Mouse (Mus musculus) adrenal gland, postnatal 0 days (tissue): ENCODE measurements around the gene Ankrd61. TPM values are rescaled to one million over a fixed set of nuclear protein-coding genes. Genes with fewer than 3 reads are reported as not detected.

Experiments used
- polyA plus RNA-seq: library from polyadenylated mRNA; unstranded; fragments of >200 nt; fragmentation: Nextera tagmentation; extraction: Ambion mirVana; gene quantifications from 2 replicates; pipeline ENCODE4 v1.2.1, GENCODE M21; 2015

Gene Ankrd61
- polyA plus RNA-seq: 0.06 and 0.12 TPM in 2 replicates

DNA sequence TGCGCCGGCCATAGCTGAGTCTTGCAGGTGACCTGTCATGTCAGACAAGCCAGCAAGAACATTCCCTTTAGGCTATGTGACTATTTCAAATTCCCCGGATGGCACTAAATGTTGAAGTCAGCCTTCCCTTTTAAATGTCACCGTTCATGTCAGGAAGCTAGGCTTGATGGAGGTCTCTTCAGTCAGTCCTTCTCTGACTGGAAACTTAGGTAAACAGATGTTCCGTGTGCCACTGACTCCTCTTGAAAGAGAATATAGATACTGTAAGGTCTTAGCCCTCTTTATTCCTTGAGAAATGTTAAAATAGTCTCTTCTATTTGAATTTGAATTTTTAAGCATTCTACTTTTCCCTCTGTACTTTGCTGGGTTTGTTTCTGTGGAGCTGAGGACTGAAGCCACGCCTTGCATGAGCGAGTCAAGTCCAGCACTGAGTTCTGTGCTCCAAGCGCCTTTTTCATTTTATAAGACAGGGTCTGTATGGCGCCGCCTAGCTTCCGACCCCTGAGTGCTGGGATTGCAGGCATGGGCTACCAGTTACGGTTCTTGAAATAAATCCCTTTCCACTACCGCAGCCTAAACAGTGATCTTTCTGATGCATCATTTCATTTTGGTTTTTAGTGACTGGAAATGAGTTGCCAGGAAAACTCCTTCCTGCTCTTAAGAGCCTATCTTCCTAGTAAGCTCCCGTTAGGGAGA lies at the start of gene Ankrd61:
Gene Ankrd61, minus strand, starts transcription at position 51 of the 696 bp plus-strand sequence.

DNA sequence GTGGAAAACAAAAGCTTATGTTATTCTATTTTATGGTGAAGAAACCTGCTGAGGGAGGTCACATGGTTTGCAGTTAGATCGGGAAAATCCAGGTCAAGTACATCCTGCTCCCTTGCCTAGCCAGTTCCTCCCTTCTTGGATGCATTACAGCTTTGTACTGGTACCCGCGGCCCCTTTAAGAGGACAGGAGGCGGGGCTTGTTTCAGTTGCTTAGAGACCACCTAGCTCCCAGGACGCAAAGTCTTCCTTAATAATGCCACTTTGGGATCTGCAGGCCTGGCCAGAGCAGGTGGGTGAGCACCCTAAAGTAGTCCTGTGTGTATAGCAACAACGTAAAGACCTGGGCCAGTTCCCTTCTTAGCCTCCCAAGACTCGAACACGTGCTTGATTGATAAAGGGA lies 35.3 kb upstream of the Ankrd61 start, which contains the start of gene Rsph10b:
Gene Rsph10b, plus strand, starts transcription at position 205 of the 400 bp plus-strand sequence.

DNA sequence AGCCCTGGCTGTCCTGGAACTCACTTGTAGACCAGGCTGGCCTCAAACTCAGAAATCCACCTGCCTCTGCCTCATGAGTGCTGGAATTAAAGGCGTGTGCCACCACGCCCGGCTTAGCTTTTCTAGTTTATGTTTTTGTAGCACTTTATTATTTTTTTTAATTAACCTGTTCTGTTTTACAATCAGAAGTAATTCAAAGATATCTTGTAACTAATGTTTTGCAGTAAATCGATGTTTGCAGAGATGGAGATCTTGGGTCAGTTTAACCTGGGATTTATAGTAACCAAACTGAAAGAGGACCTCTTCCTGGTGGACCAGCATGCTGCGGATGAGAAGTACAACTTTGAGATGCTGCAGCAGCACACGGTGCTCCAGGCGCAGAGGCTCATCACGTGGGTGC lies 30.4 kb upstream of the Ankrd61 start, which contains the start of gene Gm42421:
Gene Gm42421, plus strand, starts transcription at position 301 of the 400 bp plus-strand sequence.

DNA sequence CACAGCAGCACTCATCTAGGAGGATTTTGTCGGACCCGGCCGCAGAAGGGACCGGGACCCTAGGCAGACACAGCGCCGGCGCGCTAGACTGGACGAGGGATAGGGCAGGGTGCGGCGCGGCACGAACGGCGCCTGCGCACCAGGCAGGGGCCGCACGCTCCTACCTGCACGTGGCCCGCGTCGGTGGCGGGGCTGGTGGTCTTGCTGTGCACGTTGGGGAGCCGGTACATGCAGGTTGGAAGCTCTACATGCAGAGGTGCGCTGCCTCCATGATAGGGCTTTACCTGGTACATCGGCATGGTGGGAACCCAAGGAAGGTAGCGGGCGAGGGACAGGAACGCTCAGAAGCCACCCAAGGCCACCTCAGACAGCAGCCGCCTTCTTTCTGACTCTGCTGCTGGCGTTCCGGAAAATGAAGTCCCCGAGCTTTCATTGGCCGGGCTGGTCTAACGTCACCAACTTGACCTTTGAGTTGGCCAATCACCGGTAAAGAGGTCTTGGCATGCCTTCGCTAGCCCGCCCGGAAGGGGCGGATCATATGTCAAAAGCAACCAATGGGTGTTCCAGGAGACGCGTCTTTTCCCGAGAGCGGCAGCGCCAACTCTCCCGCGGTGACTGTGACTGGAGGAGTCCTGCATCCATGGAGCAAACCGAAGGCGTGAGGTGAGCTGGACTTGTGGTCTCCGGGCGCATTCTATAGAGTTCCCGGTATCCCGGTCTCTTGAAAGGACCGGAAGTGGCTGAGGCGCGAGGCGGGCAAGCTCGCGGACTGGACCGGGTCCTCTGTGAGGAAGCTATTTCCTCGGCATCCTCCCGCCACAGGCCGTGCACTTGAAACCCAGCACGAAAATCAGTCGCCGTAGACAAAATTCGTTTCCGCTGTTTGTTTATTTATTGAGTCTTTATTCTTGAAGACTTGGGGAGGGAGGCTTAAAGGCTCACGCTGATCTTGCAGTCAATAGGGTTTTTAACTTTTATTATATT lies 12.2 kb upstream of the Ankrd61 start, which contains the start of the genes Aimp2 and Pms2:
Gene Aimp2, minus strand, starts transcription at position 431 of the 984 bp plus-strand sequence.
Gene Pms2, plus strand, starts transcription at position 548 of the 984 bp plus-strand sequence.

Other genes with a start within 250 kb of the Ankrd61 start
- 6.9 and 9.2 TPM in 2 replicates for gene Usp42, start 165.4 kb downstream of the Ankrd61 start, polyA plus RNA-seq
- gene Eif2ak1, start 79.9 kb downstream of the Ankrd61 start, polyA plus RNA-seq: 21.4 and 30.9 TPM in 2 replicates
- 51.4 and 57.8 TPM in 2 replicates for gene Aimp2, start 12.2 kb upstream of the Ankrd61 start, polyA plus RNA-seq
- gene Pms2, start 12.3 kb upstream of the Ankrd61 start, polyA plus RNA-seq: 10.6 and 17.7 TPM in 2 replicates
- 0.46 TPM in 1 of 2 replicates, not detected in the other for gene Gm42421, start 30.5 kb upstream of the Ankrd61 start, polyA plus RNA-seq
- 0.85 and 1.7 TPM in 2 replicates for gene Rsph10b, start 35.4 kb upstream of the Ankrd61 start, polyA plus RNA-seq
- 56.7 and 92.8 TPM in 2 replicates for gene Ccz1, start 117.2 kb upstream of the Ankrd61 start, polyA plus RNA-seq
- gene Ocm, start 129.0 kb upstream of the Ankrd61 start, polyA plus RNA-seq: 0.35 TPM in 1 of 2 replicates, not detected in the other
- gene Lmtk2, start 202.8 kb upstream of the Ankrd61 start, polyA plus RNA-seq: 2.1 and 3.1 TPM in 2 replicates